Mouse (Mus musculus) midbrain, embryonic 10.5 days (tissue): ENCODE results near the gene Map2k7. TPM values are rescaled to one million over a fixed set of nuclear protein-coding genes. Genes with fewer than 3 reads are reported as not detected.

Source experiments
- DNase-seq: peaks from one replicate; pipeline ENCODE4 v3.0.0-alpha.2; 2017; ENCODE audit warnings: low spot score
- H3K27ac ChIP-seq: fragments of 300-500 bp; sonication (generic); replicated peaks from 2 replicates; pipeline ENCODE4 v1.5.1; 2016; ENCODE audit warnings: mild to moderate bottlenecking
- H3K27me3 ChIP-seq: fragments of 300-500 bp; sonication (generic); 2 replicates; pipeline ENCODE4 v1.6.1; 2016; ENCODE audit warnings: low read depth, mild to moderate bottlenecking; ENCODE audit not compliant: poor library complexity, severe bottlenecking
- H3K36me3 ChIP-seq: fragments of 300-500 bp; sonication (generic); 2 replicates; pipeline ENCODE4 v1.6.1; 2016; ENCODE audit warnings: mild to moderate bottlenecking, moderate library complexity
- H3K4me1 ChIP-seq: fragments of 300-500 bp; sonication (generic); 2 replicates; pipeline ENCODE4 v1.6.1; 2016
- H3K4me3 ChIP-seq: fragments of 300-500 bp; sonication (generic); 2 replicates; pipeline ENCODE4 v1.5.1; 2016; ENCODE audit warnings: mild to moderate bottlenecking, moderate library complexity
- H3K9me3 ChIP-seq: fragments of 300-500 bp; sonication (generic); replicated peaks from 2 replicates; pipeline ENCODE4 v1.6.1; 2016; ENCODE audit warnings: mild to moderate bottlenecking
- WGBS: fragments of 180-500 bp; shearing (Covaris S2); methylation state at CpG from one replicate; pipeline ENCODE4 v1.1.7; 2016; 5-methylcytosine and 5-hydroxymethylcytosine counted together
- polyA plus RNA-seq: library from polyadenylated mRNA; unstranded; fragments of >200 nt; fragmentation: Nextera tagmentation; extraction: Ambion mirVana; gene quantifications from 2 replicates; pipeline ENCODE4 v1.2.1, GENCODE M21; 2016

Map2k7 gene
- polyA plus RNA-seq = 31.5 and 39.0 TPM in 2 replicates

- Histone ChIP-seq H3K9me3 (no peaks in the 10 kb centered on the region), H3K36me3 (peaks cover 31% of the 10 kb centered on the region), H3K4me1 (peaks cover 33% of the 10 kb centered on the region), H3K4me3 (peak within 1 kb of the TSS; percentile 78), H3K27ac (peak within 1 kb of the TSS; percentile 94), H3K27me3 (no peaks in the 10 kb centered on the region)
- DNase-seq = peak; percentile 100
- under 1% methylated on average over 64 of the region's 71 CpGs for WGBS
Observed at GRCm38 (mm10) chr8:4238434-4239192, at the start of gene Map2k7, which contains the start of gene Gm49320. TSS of gene Map2k7 (plus strand) at chr8:4238740. TSS of gene Gm49320 (plus strand) at chr8:4238865.

GRCm38 (mm10) chr8:4189031-4189722 is 49.4 kb upstream of the Map2k7 start:
- DNase-seq = no peak
- H3K36me3 ChIP-seq = peaks cover 35% of the 10 kb centered on the region
- 49% methylated on average over 3 of the region's 3 CpGs for WGBS

GRCm38 (mm10) chr8:4192305-4192704 is 46.2 kb upstream of the Map2k7 start:
- Histone ChIP-seq H3K4me3 (no peak overlapping the region), H3K27ac (peak overlapping the region; percentile 77), H3K27me3 (peaks cover 15% of the 10 kb centered on the region; the same call in 1 of the 2 replicates), H3K9me3 (no peaks in the 10 kb centered on the region), H3K36me3 (peaks cover 11% of the 10 kb centered on the region), H3K4me1 (peaks cover 19% of the 10 kb centered on the region)
- WGBS = 54% methylated on average over 5 of the region's 5 CpGs
- no peak for DNase-seq

More at GRCm38 (mm10) chr8:4189031-4189722, 49.4 kb upstream of the Map2k7 start:
- Histone ChIP-seq H3K9me3 (no peaks in the 10 kb centered on the region), H3K4me1 (peaks cover 19% of the 10 kb centered on the region), H3K4me3 (no peak overlapping the region), H3K27ac (no peak overlapping the region), H3K27me3 (peaks cover 10% of the 10 kb centered on the region; the same call in 1 of the 2 replicates)

DNA sequence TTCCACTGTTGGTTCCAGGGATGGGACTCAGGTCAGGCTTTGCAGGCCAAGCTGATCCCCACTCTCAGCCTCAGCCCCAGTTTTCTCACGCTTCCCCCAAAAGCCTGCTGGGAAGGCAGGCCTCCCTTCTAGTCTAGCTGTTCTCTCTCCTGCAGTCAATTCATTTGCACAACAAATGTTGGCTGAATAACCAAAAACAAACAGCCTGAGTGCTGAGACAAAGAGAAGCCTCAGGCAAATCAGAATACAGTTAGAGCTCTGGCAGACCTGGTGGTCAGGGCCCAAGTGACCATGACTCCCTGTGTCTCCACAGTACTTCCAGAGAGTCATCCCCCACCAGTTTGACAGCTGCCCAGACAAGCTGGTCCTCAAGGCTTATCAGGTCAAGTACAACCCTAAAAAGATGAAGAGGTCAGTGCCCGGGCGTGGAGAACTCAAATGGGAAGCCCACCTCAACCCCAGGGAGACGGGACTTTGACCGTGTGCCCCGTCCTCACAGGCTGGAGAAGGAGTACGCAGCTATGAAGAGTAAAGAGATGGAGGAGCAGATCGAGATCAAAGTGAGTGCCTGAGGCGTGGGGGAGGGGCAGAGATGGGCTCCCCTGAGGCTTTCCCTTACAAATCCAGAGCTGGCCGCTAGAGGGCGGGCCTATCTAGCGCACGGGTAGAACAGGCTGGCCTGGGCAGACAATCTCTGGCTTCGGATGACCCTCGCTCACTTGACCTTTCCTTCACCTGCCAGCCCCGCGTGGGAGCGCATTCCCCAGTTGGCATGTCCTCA is 45.5 kb upstream of the Map2k7 start:
- peak; percentile 90 for DNase-seq

GRCm38 (mm10) chr8:4193588-4193894 is 45.0 kb upstream of the Map2k7 start:
- Histone ChIP-seq H3K4me3 (peak overlapping the region; percentile 27), H3K36me3 (0 out of 2 replicates have a peak, but pooled peaks cover under 1% of the 10 kb centered on the region)
- WGBS = 55% methylated on average over 7 of the region's 7 CpGs

More for the DNA sequence above, 45.5 kb upstream of the Map2k7 start:
- H3K27me3 ChIP-seq = peaks cover 15% of the 10 kb centered on the region; the same call in 1 of the 2 replicates
- H3K4me1 ChIP-seq = peaks cover 19% of the 10 kb centered on the region
- 2% methylated on average over 18 of the region's 18 CpGs for WGBS
- no peaks in the 10 kb centered on the region for H3K9me3 ChIP-seq
- H3K27ac ChIP-seq = peak overlapping the region; percentile 77
- H3K36me3 ChIP-seq = 0 out of 2 replicates have a peak, but pooled peaks cover 6% of the 10 kb centered on the region
- peak overlapping the region; percentile 27 for H3K4me3 ChIP-seq

DNA sequence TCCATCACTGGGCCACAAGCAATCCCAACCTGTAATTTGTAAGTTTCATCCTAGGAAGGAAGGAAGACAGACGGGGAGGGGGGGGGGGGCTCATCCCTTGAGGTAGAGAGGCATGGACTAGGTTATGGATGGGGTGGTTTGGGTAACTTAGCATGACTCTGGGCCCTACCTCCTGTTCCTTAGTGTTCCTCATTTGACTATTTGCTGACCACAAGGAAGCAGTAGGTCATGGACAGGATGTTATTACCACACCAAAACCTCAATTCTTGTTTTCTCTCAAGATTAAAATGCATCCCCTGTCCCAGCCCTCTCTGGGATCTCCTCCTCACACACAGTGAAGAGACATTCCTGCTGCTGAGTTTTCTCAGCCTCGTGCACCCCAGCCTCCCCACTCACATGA is 37.2 kb upstream of the Map2k7 start:
- Histone ChIP-seq H3K27me3 (peaks cover 47% of the 10 kb centered on the region), H3K27ac (no peak overlapping the region), H3K4me3 (no peak overlapping the region), H3K36me3 (0 out of 2 replicates have a peak, but pooled peaks cover 5% of the 10 kb centered on the region), H3K9me3 (no peaks in the 10 kb centered on the region), H3K4me1 (peaks cover 11% of the 10 kb centered on the region)
- no peak for DNase-seq
- 54% methylated on average over 2 of the region's 2 CpGs for WGBS

More at GRCm38 (mm10) chr8:4193588-4193894, 45.0 kb upstream of the Map2k7 start:
- Histone ChIP-seq H3K27me3 (peaks cover 15% of the 10 kb centered on the region; the same call in 1 of the 2 replicates), H3K9me3 (no peaks in the 10 kb centered on the region), H3K27ac (no peak overlapping the region), H3K4me1 (peaks cover 19% of the 10 kb centered on the region)
- no peak for DNase-seq

DNA sequence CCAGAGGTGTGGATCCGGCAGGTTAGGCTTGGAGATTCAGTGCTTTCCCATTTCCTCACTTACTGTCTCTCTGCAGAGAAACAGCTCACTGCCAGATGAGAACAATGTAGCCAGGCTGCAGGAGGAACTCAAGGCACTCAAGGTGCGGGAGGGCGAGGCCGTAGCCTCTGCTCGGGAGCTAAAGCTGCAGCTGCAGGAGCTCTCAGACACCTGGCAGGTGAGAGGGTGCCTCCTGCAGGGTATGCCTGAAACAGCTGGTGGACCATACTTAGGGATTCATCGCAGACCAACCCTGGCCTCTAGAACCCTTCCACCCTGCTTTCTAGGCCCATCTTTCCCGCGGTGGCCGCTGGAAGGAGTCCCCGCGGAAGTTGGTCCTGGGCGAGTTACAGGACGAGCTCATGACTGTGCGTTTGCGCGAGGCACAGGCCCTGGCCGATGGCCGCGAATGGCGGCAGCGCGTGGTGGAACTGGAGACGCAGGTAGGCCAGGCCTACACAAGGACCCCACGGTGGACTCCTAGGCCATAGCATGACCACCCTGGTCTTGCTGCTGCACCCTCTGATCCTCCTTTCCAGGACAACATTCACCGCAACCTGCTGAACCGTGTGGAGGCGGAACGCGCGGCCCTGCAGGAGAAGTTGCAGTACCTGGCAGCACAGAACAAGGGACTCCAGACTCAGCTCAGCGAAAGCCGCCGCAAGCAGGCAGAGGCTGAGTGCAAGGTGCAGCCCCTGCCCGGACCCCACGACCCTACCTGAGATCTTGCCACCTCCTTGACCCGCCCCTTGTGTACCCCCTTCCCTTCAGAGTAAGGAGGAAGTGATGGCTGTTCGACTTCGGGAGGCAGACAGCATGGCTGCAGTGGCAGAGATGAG is 33.1 kb upstream of the Map2k7 start:
- peaks cover 71% of the 10 kb centered on the region for H3K27me3 ChIP-seq
- DNase-seq = peak; percentile 30
- 0 out of 2 replicates have a peak, but pooled peaks cover 7% of the 10 kb centered on the region for H3K9me3 ChIP-seq
- H3K36me3 ChIP-seq = peaks cover 33% of the 10 kb centered on the region
- peak overlapping the region; percentile 35 for H3K4me3 ChIP-seq
- no peak overlapping the region for H3K27ac ChIP-seq
- WGBS = 10% methylated on average over 38 of the region's 38 CpGs
- H3K4me1 ChIP-seq = peaks cover 17% of the 10 kb centered on the region

DNA sequence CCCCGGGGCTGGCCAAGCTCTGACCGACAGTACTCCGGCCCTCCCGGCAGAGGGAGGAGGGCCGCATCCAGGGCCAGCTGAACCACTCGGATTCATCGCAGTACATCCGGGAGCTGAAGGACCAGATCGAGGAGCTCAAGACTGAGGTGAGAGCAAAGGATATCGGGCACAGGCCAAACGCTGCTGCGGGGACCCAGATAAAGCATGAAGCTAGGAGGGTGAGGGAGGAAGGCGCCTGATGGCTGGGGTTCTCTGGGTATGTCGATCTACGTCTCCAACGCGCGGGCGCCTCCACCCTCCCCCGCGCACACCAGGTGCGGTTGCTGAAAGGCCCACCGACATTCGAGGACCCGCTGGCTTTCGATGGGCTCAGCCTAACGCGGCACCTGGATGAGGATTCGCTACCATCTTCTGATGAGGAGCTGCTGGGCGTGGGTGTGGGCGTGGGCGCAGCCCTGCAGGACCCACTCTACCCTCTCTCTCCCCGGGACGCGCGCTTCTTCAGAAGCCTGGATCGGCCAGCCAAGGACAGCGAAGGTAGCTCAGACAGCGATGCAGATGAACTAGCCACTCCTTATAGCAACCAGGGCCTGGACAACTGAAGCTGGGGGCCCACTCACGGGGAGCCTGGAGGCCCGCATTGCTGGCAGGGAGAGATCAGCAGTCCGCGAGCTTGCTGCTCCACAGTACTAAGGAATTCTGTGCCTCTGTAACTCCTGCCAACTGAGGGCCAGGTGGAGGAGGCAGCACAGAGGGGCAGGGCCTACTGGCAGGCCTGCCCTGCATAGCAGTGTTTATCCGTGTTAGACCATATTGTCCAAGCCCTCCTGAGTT is 32.1 kb upstream of the Map2k7 start:
- DNase-seq = peak; percentile 38
- WGBS = 6% methylated on average over 44 of the region's 44 CpGs
- peaks cover 17% of the 10 kb centered on the region for H3K4me1 ChIP-seq
- H3K27me3 ChIP-seq = peaks cover 71% of the 10 kb centered on the region
- H3K36me3 ChIP-seq = peaks cover 41% of the 10 kb centered on the region
- H3K4me3 ChIP-seq = peak overlapping the region; percentile 35
- no peak overlapping the region for H3K27ac ChIP-seq
- 0 out of 2 replicates have a peak, but pooled peaks cover 7% of the 10 kb centered on the region for H3K9me3 ChIP-seq

DNA sequence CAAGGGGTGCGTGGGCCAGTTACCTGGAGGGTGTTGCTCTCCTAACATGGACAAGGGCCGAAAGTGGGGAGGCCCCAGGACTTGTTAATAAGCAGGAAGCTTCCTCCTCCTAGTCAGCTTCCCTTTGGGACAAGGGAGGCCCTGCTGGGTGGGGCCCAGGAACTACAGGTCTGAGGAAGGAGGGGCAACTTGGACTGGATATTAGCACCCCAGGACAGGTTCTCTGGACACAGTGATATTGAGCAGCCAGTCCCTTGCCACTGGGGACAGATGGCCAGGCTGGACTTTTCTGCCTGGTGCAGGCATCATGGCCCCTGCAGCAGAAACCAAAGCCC is 31.6 kb upstream of the Map2k7 start:
- WGBS = 49% methylated on average over 2 of the region's 2 CpGs
- Histone ChIP-seq H3K4me3 (no peak overlapping the region), H3K9me3 (0 out of 2 replicates have a peak, but pooled peaks cover 7% of the 10 kb centered on the region), H3K4me1 (peaks cover 17% of the 10 kb centered on the region), H3K27ac (no peak overlapping the region), H3K27me3 (peaks cover 67% of the 10 kb centered on the region), H3K36me3 (peaks cover 41% of the 10 kb centered on the region)
- no peak for DNase-seq

GRCm38 (mm10) chr8:4211097-4211496 is 27.4 kb upstream of the Map2k7 start:
- peaks cover 44% of the 10 kb centered on the region for H3K4me1 ChIP-seq
- H3K36me3 ChIP-seq = peaks cover 44% of the 10 kb centered on the region
- H3K4me3 ChIP-seq = no peak overlapping the region
- 80% methylated on average over 6 of the region's 6 CpGs for WGBS
- 0 out of 2 replicates have a peak, but pooled peaks cover 7% of the 10 kb centered on the region for H3K9me3 ChIP-seq
- H3K27me3 ChIP-seq = peaks cover 60% of the 10 kb centered on the region
- H3K27ac ChIP-seq = no peak overlapping the region
- DNase-seq = no peak

DNA sequence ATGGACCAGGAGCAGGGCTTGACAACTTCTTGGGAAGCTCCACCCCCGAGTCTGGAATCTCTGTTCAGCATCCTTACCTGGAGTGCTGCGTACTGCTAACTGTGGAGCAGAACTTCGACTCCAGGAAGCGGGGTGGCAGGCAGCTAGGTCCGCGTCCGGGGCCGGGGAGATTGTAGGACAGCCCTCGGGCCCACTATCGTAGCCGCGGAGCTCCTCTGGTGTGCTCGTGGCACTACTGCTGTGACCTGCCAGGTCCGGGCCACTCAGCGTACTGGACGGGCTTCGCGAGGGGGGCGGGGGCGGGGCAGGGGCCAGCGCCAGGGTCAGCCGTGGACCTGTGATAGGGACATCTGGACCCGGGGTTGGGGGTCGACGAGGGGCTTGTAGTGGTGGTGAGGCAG is 25.7 kb upstream of the Map2k7 start:
- peaks cover 40% of the 10 kb centered on the region for H3K36me3 ChIP-seq
- peaks cover 51% of the 10 kb centered on the region for H3K4me1 ChIP-seq
- peaks cover 59% of the 10 kb centered on the region for H3K27me3 ChIP-seq
- H3K4me3 ChIP-seq = peak overlapping the region; percentile 57
- peak; percentile 59 for DNase-seq
- peak overlapping the region; percentile 63 for H3K27ac ChIP-seq
- 0 out of 2 replicates have a peak, but pooled peaks cover 7% of the 10 kb centered on the region for H3K9me3 ChIP-seq
- 1% methylated on average over 24 of the region's 25 CpGs for WGBS
